Mouse (Mus musculus) CH12.LX (cell line): ENCODE results near the gene BC034090.

ENCODE experiments used
- CTCF ChIP-seq, 2 experiments: IDR thresholded peaks in 1 of 2; conservative IDR thresholded peaks in 1 of 2; 2 replicates each; pipeline ENCODE4 v1.5.1; 2011 to 2012; ENCODE audit warnings: low read depth in 2 of 2, low read length in 2 of 2, improper control_type of control experiment in 1 of 2, inconsistent platforms in 1 of 2, mild to moderate bottlenecking in 1 of 2, moderate library complexity in 1 of 2
- EP300 ChIP-seq: IDR thresholded peaks from 2 replicates; pipeline ENCODE4 v1.6.1; 2011; ENCODE audit warnings: low read length, improper control_type of control experiment
- ETS1 ChIP-seq: conservative IDR thresholded peaks from 2 replicates; pipeline ENCODE4 v1.6.1; 2012; ENCODE audit warnings: low read depth, mild to moderate bottlenecking, inconsistent platforms, low read length, improper control_type of control experiment, moderate library complexity
- MEF2A ChIP-seq: IDR thresholded peaks from 2 replicates; pipeline ENCODE4 v1.6.1; 2014; ENCODE audit warnings: low read depth, mild to moderate bottlenecking, inconsistent platforms, low read length, improper control_type of control experiment, borderline replicate concordance
- NELFE ChIP-seq: IDR thresholded peaks from 2 replicates; pipeline ENCODE4 v1.6.1; 2011; ENCODE audit warnings: low read depth, low read length, improper control_type of control experiment
- POLR2A ChIP-seq: IDR thresholded peaks from 2 replicates; pipeline ENCODE4 v1.6.1; 2011; ENCODE audit warnings: low read depth, mild to moderate bottlenecking, improper control_type of control experiment, low read length
- ZC3H11A ChIP-seq: IDR thresholded peaks from 2 replicates; pipeline ENCODE4 v1.6.1; 2012; ENCODE audit warnings: low read depth, mild to moderate bottlenecking, inconsistent platforms, low read length, improper control_type of control experiment

DNA sequence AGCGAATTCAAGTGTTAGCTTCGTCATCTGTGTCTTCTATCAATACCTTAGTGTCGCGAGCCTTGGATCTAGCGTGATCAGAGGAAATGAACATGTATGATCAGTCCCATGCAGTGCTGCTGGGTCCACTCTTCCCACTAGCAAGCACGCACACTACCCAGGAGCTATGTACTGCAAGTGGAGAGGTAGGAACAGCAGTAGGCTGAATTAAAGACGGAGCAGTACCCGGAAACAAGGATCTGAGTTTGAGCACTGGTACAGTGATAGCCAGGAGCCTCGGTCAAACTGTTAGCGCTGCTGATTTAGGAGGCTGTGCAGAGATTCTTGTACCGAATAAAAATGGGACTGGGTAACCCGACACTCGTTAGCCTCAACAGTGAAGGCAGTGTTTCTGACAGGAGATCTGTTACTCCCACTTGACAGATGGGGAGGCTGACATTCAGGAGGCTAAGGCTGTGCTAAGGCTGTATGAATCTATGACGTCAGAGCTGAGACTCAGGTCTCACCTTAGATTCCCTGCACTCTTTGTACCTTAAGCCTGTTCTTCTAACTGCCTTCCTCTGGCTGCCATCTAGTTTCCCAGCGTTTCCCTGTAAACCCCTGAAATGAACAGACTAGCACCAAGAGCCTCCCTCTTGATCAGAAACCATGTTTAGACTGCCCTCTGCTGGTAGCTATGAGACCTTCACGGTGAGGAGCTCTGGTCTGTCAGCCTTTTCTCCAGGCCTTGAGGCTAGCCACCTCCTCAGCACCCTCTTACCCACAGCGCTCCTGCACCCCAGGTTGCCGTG lies 37.0 kb upstream of the BC034090 start:
- TF ChIP-seq ETS1 (no peak), MEF2A (no peak), POLR2A (no peak), ZC3H11A (peak; percentile 49), CTCF (conservative IDR thresholded peaks at IDR 0.05 in 1 of 2, IDR thresholded peaks at IDR 0.05 in 1 of 2; ENCODE audit: low read depth in 2 of 2, low read length in 2 of 2) (peak; percentile 57 to 85), NELFE (no peak; the same call in 1 of the 2 replicates), EP300 (no peak)
